Mouse (Mus musculus) midbrain, embryonic 16.5 days (tissue): ENCODE measurements at regions not wholly inside any gene's neighbourhood (a gene's known extent, or its start where the extent isn't known, plus 50 kb on each side); places are given as distances from the start of the nearest gene placed in this dataset.
A peak's percentile ranks its signal among the peaks of the same experiment; 100 is the strongest.

Experiments used
- ATAC-seq: fragments of 200-750 bp; cut with Nextera tagmentation; 2 replicates; pipeline ENCODE4 v1.8.0; 2017; ENCODE audit warnings: moderate TSS enrichment
- H3K27ac ChIP-seq: fragments of 300-500 bp; sonication (generic); 2 replicates; pipeline ENCODE4 v1.5.1; 2014; ENCODE audit warnings: mild to moderate bottlenecking, low read length, mixed read lengths
- H3K27me3 ChIP-seq: fragments of 300-500 bp; sonication (generic); 2 replicates; pipeline ENCODE4 v1.6.1; 2014; ENCODE audit warnings: low read depth, low read length, mixed read lengths; ENCODE audit not compliant: control insufficient read depth, insufficient read depth
- H3K36me3 ChIP-seq: fragments of 300-500 bp; sonication (generic); 2 replicates; pipeline ENCODE4 v1.6.1; 2014; ENCODE audit warnings: mild to moderate bottlenecking, low read length, moderate library complexity, mixed read lengths; ENCODE audit not compliant: control insufficient read depth, insufficient read depth
- H3K4me1 ChIP-seq: fragments of 300-500 bp; sonication (generic); 2 replicates; pipeline ENCODE4 v1.6.1; 2014; ENCODE audit warnings: mild to moderate bottlenecking, low read length, mixed read lengths; ENCODE audit not compliant: control insufficient read depth, insufficient read depth
- H3K4me2 ChIP-seq: fragments of 300-500 bp; sonication (generic); 2 replicates; pipeline ENCODE4 v1.6.1; 2014; ENCODE audit warnings: mild to moderate bottlenecking, low read length, mixed read lengths
- H3K4me3 ChIP-seq: fragments of 300-500 bp; sonication (generic); 2 replicates; pipeline ENCODE4 v1.5.1; 2014; ENCODE audit warnings: low read depth, mild to moderate bottlenecking, low read length, moderate library complexity, mixed read lengths
- H3K9ac ChIP-seq: fragments of 300-500 bp; sonication (generic); 2 replicates; pipeline ENCODE4 v1.6.1; 2014; ENCODE audit warnings: low read depth, low read length, mixed read lengths
- H3K9me3 ChIP-seq: fragments of 300-500 bp; sonication (generic); replicated peaks from 2 replicates; pipeline ENCODE4 v1.6.1; 2014; ENCODE audit warnings: mild to moderate bottlenecking, low read length, mixed read lengths; ENCODE audit not compliant: control insufficient read depth, poor library complexity, severe bottlenecking
- WGBS: fragments of 180-500 bp; shearing (Covaris S2); extraction: QIAGEN DNeasy Blood & Tissue Kit; methylation state at CpG from one replicate; pipeline ENCODE4 v1.1.7; 2014; 5-methylcytosine and 5-hydroxymethylcytosine counted together

- Histone ChIP-seq H3K4me1 (no peaks in the 10 kb centered on the region), H3K27ac (no peak overlapping the region), H3K9ac (no peak overlapping the region), H3K27me3 (no peaks in the 10 kb centered on the region), H3K4me3 (no peak overlapping the region), H3K9me3 (no peaks in the 10 kb centered on the region), H3K4me2 (no peak overlapping the region), H3K36me3 (no peaks in the 10 kb centered on the region)
- no peak for ATAC-seq
- 85% methylated on average over 6 of the region's 6 CpGs for WGBS
These were observed 168.2 kb downstream of the Klf6 start for GRCm38 (mm10) chr13:6029461-6029860.

DNA sequence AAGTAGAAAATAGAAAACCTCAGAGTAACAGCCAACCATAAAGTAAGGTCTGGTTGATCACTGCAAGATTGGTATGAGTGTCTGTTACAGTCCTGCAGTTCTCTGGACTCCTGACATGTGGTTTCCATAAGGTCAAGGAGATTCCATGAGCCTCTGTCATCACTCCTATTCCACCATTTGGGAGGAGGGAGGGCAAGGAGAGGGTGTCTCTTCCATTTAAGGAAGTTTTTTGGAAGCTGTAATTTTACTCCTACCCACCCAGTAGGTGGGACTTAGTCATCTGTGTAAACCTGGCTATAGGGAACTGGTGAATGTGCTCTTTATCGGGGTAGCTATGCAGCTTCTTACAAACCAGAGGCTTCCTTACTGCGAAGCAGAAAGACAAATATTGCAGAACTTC is 168.8 kb downstream of the Klf6 start:
- H3K36me3 ChIP-seq = no peaks in the 10 kb centered on the region
- no peak overlapping the region for H3K9ac ChIP-seq
- no peaks in the 10 kb centered on the region for H3K9me3 ChIP-seq
- H3K27me3 ChIP-seq = no peaks in the 10 kb centered on the region
- no peak overlapping the region for H3K4me3 ChIP-seq
- WGBS = 78% methylated on average over 2 of the region's 2 CpGs
- no peak for ATAC-seq
- H3K27ac ChIP-seq = no peak overlapping the region
- no peaks in the 10 kb centered on the region for H3K4me1 ChIP-seq
- H3K4me2 ChIP-seq = no peak overlapping the region

DNA sequence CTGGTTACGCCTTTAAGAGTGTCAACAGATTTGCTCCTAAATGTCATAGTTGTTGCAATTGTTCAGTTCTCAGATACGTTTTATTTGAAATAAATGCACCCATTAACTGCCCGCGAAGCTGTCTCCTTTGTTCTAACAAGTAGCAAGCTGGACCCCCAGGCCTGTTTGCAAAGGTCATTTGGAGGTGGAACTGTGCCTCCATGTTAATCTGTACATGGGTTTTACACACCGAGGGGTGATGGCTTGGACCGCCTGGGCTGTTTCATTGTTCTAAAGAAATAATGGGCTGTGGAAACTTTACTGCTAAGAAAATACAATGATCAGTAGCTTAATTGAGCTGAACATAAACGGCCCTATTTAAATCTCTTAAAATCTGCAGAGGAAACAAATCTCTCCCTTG is 178.8 kb downstream of the Klf6 start:
- WGBS = 42% methylated on average over 7 of the region's 7 CpGs
- Histone ChIP-seq H3K4me1 (peaks cover 3% of the 10 kb centered on the region; the same call in 1 of the 2 replicates), H3K27me3 (no peaks in the 10 kb centered on the region), H3K9ac (no peak overlapping the region), H3K9me3 (no peaks in the 10 kb centered on the region), H3K4me2 (no peak overlapping the region), H3K27ac (no peak overlapping the region), H3K36me3 (no peaks in the 10 kb centered on the region), H3K4me3 (no peak overlapping the region)
- no peak for ATAC-seq

- H3K4me1 ChIP-seq = peaks cover 3% of the 10 kb centered on the region; the same call in 1 of the 2 replicates
- no peaks in the 10 kb centered on the region for H3K27me3 ChIP-seq
- no peaks in the 10 kb centered on the region for H3K9me3 ChIP-seq
- no peak overlapping the region for H3K4me3 ChIP-seq
- H3K27ac ChIP-seq = no peak overlapping the region
- no peak overlapping the region for H3K9ac ChIP-seq
- WGBS = 65% methylated on average over 2 of the region's 2 CpGs
- no peaks in the 10 kb centered on the region for H3K36me3 ChIP-seq
- no peak for ATAC-seq
- H3K4me2 ChIP-seq = no peak overlapping the region
These were observed 179.4 kb downstream of the Klf6 start for GRCm38 (mm10) chr13:6040663-6041062.

DNA sequence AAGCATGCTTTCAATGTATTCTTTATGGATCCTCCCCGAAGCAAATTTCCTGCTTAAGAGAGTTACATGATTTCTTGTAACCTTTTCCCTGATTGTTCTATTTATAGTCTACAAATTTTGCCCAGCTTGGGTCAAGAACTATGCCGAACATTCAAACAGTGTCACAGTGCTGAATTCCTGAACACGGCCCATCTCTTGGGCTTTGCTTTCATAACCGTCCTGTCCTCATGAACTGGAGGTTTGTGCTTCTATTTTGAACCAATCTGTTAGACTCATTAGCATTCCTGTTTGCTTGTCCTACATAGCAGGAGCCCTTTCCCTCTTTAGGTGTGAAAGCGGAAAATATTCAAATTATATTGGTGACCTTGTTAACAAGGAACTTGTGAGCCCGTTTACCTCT is 181.2 kb downstream of the Klf6 start:
- ATAC-seq = no peak
- Histone ChIP-seq H3K27me3 (no peaks in the 10 kb centered on the region), H3K9ac (no peak overlapping the region), H3K4me3 (no peak overlapping the region), H3K27ac (no peak overlapping the region), H3K9me3 (no peaks in the 10 kb centered on the region), H3K4me1 (peaks cover 3% of the 10 kb centered on the region; the same call in 1 of the 2 replicates), H3K4me2 (no peak overlapping the region), H3K36me3 (no peaks in the 10 kb centered on the region)
- 82% methylated on average over 6 of the region's 6 CpGs for WGBS

- WGBS = 26% methylated on average over 6 of the region's 6 CpGs
- H3K4me2 ChIP-seq = no peak overlapping the region; the same call in 1 of the 2 replicates
- peak; percentile 57 for ATAC-seq
- H3K36me3 ChIP-seq = no peaks in the 10 kb centered on the region
- H3K27ac ChIP-seq = no peak overlapping the region
- no peaks in the 10 kb centered on the region for H3K9me3 ChIP-seq
- H3K4me3 ChIP-seq = no peak overlapping the region
- H3K27me3 ChIP-seq = no peaks in the 10 kb centered on the region
- H3K9ac ChIP-seq = no peak overlapping the region
- peaks cover 11% of the 10 kb centered on the region for H3K4me1 ChIP-seq
These were observed 198.4 kb downstream of the Klf6 start for GRCm38 (mm10) chr13:6059515-6060228.

DNA sequence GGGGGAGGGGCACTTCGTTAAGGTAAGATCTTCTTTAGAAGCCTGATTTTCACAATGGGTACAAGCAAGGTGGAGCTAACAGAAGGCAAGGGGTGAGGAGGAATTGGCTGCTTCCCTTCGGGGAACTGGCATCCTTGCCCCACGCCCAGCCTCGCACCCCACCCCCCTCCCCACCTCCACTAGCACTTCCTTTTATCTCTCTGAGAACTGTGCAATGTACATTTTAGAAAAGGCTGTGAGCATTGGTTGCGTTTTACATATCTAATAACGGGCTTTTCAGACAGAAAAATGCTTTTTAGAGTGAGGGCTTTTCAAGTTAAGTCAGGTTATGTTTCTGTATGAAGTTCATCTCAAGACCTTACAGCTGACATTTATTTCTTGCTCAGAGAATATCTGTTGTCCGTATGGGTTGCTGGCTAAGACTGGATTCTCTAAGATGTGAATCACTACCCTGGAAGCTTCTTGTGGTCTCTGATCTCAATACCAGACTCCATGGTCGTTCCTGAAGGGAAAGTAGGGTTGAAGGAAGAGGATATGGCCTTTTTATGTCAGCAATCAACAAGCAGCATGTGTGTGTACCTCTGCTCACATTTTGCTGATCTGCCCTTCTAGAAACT is 199.1 kb downstream of the Klf6 start:
- peak; percentile 26; the same call in 1 of the 2 replicates for ATAC-seq
- H3K4me2 ChIP-seq = no peak overlapping the region; the same call in 1 of the 2 replicates
- no peak overlapping the region for H3K4me3 ChIP-seq
- no peak overlapping the region for H3K27ac ChIP-seq
- WGBS = 37% methylated on average over 8 of the region's 8 CpGs
- peaks cover 9% of the 10 kb centered on the region for H3K4me1 ChIP-seq
- H3K36me3 ChIP-seq = no peaks in the 10 kb centered on the region
- H3K9ac ChIP-seq = no peak overlapping the region
- H3K9me3 ChIP-seq = no peaks in the 10 kb centered on the region
- H3K27me3 ChIP-seq = no peaks in the 10 kb centered on the region

DNA sequence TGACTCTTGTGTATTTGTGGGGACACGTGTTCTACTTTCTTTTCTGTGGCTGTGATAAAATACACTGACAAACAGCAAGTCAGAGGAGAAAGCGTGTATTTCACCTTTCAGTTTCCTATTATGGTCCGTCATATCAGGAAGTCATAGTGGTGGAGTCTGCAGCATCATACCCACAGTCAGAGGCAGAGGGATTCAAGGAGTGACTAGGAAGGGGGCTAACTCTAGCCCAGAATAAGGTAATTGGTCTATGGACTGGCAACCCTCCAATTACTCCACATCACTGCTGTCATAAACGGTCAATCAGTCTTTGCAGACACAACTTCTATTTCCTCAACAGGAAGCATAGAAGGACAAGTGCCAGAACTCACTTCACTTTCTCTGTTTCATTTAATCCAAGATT is 201.0 kb downstream of the Klf6 start:
- Histone ChIP-seq H3K9ac (no peak overlapping the region), H3K4me1 (peaks cover 9% of the 10 kb centered on the region), H3K9me3 (no peaks in the 10 kb centered on the region), H3K27me3 (no peaks in the 10 kb centered on the region), H3K4me3 (no peak overlapping the region), H3K27ac (no peak overlapping the region), H3K4me2 (no peak overlapping the region), H3K36me3 (no peaks in the 10 kb centered on the region)
- 94% methylated on average over 4 of the region's 4 CpGs for WGBS
- no peak for ATAC-seq

DNA sequence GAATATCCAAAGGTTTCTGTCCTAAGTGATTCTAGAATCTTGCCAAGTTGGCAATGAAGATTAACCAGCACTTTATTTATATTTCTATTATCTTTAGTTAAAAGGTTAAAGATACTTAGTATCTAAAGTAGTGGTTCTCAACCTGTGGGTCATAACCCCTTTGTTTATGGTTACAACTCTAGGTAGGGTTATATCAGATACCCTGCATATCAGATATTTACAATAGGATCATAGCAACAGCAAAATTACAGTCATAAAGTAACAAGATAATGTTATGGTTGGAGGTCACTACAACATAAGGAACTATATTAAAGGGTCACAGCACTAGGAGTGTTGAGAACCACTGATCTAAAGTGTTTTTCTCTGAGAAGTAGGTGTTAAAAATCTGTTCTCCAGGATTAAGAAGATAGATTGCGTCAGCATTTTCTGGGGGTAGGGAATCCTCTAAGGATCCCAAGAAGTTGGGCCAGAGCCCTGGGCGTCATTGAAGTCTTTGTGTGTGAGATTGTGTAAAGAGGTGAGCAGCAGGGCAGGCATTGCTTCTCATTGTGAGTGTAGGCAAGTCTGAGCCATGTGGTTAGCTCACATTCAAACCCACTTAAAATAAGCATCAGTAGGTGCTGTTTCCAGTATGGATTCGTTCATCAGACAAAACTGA is 201.6 kb downstream of the Klf6 start:
- no peak overlapping the region for H3K9ac ChIP-seq
- H3K4me2 ChIP-seq = no peak overlapping the region
- no peaks in the 10 kb centered on the region for H3K27me3 ChIP-seq
- no peak overlapping the region for H3K4me3 ChIP-seq
- ATAC-seq = no peak
- peaks cover 9% of the 10 kb centered on the region for H3K4me1 ChIP-seq
- WGBS = 77% methylated on average over 3 of the region's 3 CpGs
- H3K9me3 ChIP-seq = no peaks in the 10 kb centered on the region
- H3K36me3 ChIP-seq = no peaks in the 10 kb centered on the region
- H3K27ac ChIP-seq = no peak overlapping the region
